Mouse (Mus musculus) adrenal gland, postnatal 36 days (tissue): ENCODE results near the gene Hunk. TPM values are rescaled to one million over a fixed set of nuclear protein-coding genes. Genes with fewer than 3 reads are reported as not detected.

Source experiments
- DNase-seq, 2 experiments: peaks; one replicate each; pipeline ENCODE4 v3.0.0; 2021; ENCODE audit warnings: mixed read lengths in 1 of 2
- total RNA-seq, 2 experiments: library from RNA; stranded (reverse); gene quantifications; 2 replicates each; pipeline ENCODE4 v1.2.3; 2021

Gene Hunk
- total RNA-seq, 2 experiments from 2014 or later = 4.3 to 10.5 TPM

DNA sequence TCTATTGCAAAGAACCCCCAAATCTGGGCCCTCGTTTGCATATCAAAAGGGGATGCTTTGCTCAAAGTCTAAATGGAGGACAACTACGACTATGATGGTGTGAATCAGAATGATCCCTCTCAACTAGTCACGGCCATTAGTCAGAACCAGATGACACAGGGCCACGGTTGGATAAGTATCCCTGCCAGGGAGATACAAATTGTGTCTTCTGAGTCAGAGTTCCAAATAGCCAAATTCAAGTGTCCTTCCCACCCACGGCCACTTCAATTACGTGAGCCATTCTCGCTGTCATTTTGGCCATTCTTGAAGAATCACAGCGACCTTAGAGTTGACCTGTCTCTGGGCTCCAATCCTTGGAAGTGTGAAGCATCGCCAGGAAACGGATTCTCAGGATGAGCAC, 119.4 kb downstream of the Hunk start:
- peak; percentile 34 to 49 for DNase-seq

- DNase-seq = no peak
Measured at GRCm38 (mm10) chr16:90505680-90506079, 119.9 kb downstream of the Hunk start.

GRCm38 (mm10) chr16:90511551-90512296, 125.9 kb downstream of the Hunk start:
- no peak for DNase-seq

DNA sequence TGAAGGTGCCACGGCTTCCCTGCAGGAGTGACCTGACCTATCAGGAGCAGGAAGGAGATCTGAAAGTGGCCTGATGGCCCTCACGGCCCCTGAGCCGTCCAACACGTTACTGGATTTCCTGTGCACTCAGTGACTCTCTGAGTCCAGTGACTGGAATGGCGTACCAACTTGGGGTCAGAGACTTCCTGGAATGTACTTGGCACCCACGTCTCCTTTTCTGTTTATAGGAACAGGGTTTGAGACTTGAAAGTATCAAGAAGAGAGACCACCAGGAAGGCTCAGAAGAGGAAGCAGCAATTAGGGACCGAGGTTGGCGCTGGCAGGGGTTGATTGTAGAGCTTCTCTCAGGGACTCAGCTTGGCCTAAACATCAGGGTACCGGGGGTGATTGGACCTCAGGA, 131.2 kb downstream of the Hunk start:
- no peak for DNase-seq

DNA sequence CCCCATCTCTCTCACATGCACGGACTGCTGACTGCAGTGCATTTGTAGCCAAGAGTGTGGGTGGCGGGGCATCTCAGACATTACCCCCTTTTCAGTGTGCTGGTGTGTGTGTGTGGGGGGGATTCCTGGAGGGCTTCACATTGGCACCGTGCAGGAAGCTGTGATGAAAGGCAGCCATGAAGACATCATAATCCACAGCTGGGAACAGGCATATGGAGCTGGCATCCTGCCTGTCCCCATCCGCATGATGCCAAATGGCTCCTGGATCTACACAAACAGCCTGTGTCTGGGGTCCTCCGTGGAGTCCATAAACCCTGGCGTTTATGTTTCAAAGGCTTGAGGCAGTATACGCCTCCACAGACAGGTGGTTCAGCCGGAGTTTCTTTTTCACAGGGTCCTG, 132.4 kb downstream of the Hunk start:
- no peak for DNase-seq

DNA sequence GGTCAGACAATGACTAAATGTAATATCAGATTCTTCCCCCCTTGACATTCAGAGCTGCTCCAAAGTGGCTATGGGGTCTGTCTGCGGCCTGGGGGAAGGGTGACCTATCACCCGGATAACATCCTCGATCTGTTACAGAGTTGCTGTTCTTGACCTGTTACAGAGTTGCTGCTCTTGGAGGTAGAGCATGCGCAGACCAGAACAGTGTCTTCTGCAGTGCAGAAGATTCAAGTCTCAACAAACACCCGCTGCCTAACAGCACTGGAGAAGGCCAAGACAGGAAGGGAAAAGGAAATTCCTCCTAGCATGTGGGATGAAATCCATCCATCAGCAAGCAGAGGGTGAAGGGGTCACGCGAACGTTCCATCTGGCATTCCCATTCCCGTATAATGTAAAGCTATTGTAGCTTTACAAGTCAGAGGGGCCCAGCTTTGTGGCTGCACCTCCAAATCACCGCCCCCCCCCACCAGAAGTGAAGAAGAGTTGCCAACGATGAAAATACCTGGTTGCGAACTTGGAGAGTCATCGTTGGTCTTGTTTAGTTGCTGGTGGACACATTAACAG, 133.0 kb downstream of the Hunk start:
- DNase-seq = no peak

DNA sequence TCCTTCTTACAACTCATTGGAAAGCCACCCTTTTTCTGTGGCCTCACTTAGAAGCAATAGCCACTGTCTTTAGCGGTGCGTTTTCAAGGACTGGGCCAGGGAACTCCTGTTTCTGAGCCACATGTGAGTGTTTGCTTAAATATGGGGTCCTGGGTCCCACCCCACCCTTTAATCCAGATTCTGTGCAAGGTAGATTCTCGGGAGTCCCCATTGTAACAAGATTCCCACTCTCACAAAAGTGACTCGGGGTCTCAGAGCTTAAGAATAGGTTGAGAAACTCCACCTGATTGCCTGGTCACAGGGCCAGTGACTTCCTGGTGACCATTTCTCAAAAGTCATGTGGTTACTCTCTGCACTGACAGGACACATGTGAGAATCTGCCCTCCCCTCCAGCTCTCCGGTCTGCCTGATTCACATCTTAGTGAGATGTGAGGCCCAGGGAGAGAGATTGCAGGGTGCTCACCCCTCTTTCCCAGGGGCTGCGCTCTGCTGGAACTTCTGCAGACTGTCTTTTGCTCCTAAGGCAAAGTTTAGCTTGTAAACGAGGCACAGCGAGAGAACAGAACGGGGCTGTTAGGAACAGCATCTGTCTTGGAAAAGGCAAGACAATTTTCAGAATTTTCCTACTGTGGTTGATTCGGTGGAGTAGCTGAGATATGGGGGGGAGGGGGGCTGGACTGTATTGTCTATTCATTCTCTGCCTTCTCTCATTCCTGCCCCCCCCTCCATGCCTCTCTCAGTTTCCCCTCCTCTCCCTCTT, 135.6 kb downstream of the Hunk start:
- no peak for DNase-seq

- no peak for DNase-seq
Measured at GRCm38 (mm10) chr16:90521951-90522255, 136.1 kb downstream of the Hunk start.

DNA sequence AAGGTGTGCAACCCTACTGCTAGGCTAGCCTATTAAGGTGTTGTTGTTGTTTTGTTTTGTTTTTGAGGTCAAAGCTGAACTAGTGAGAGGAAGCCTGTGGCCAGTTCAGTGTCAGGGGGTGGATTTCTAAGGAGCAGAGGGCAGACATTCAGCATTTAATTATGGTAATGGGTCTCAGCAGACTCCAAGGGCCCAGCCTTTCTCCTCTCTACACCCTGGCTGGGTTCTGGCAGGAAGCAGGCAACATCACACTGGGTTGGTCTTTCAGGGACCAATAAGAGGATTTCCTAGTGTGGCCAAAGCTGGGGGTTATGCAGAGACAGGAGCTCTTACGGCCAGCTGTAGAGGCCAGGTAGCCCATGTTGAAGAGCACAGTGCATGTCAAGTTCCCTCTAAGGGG, 136.8 kb downstream of the Hunk start:
- no peak for DNase-seq

DNA sequence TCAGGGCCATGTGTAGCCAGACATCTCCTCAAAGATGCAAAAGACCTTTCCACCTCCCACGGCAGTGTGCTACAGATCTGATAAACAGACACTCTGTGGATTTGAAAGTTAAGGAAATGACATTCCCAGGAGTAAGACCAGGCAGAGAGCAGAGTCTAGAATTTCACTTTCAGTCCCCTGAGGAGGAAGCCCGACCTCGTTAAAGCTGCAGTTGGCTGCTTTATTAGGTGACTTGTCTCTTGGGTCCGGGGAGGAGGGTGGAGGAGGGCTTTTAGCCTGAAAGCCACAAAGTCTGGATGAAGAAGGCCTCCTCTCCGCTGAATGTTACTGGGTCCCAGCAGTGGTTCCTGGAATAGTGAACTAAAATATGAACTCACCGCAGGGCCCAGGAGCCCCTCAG, 137.6 kb downstream of the Hunk start:
- DNase-seq = no peak

- no peak for DNase-seq
Measured at GRCm38 (mm10) chr16:90523894-90524293, 138.1 kb downstream of the Hunk start.

GRCm38 (mm10) chr16:90524393-90524792, 138.6 kb downstream of the Hunk start:
- no peak for DNase-seq

DNA sequence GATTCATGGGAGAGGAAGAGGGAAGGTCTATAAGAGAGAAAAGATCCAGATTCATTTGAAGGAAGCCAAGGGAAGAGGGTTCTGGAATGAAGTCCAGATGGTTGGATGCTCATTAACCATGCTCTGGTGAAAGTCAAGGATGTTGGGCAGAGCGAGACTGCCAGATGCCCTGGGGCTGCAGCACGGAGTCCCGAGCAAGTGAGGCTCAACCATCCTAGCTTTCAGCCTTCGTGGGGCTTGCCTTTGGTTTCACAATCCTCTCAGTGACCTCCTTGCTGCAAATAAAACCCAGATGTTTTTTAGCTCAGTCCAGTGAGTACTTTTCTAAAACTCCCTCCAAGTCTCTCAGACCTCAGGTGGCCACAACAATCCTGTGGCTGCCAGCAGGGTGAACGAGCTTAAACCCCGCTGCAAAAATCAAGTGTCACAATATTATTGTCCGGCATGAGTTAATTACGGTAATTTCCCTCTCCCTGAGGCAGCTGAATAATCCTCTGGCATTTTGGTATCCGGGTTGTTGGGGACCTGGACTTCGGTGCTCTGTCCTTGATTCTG, 147.4 kb downstream of the Hunk start:
- no peak for DNase-seq

DNA sequence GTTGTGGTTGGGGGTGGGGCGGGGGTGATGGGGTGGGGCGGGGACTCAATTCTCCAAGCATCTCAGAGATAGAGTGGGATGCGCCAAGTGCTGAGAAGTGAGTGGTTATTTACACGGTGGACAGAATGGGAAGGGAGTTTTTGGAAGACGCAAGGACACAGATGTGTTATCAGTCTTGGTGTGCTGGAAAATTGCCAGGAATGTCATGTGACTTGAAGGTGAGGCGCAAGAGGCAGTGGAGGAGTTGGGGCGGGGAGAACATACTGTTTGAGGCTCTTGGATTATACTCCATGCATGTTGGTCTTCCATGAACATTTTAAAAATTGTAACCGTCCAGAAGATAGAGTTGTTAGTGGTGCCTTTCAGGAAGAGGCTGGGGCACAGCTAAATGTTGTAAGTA, 148.8 kb downstream of the Hunk start:
- DNase-seq = peak; percentile 44 to 62

- DNase-seq = no peak
Measured at GRCm38 (mm10) chr16:90538926-90539325, 153.1 kb downstream of the Hunk start.

DNA sequence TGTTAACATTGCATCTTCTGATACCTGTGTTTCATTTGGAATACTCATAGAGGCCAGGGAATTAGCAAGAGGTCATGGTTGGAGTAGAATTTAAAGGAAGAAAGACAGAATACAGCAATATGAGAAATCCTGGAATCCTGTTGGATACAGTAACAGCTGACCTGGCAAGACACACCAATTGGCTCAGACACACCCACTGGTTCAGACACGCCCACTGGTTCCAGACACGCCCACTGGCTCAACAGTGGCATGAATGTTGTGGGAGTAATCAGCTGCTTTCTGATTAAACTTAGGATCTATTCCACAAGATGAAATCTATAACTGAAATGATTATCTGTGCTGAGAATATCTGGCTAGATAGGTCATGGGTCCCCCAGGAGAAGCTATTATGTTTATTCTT, 155.4 kb downstream of the Hunk start:
- DNase-seq = no peak

- no peak for DNase-seq
Measured at GRCm38 (mm10) chr16:90542383-90542782, 156.6 kb downstream of the Hunk start.

DNA sequence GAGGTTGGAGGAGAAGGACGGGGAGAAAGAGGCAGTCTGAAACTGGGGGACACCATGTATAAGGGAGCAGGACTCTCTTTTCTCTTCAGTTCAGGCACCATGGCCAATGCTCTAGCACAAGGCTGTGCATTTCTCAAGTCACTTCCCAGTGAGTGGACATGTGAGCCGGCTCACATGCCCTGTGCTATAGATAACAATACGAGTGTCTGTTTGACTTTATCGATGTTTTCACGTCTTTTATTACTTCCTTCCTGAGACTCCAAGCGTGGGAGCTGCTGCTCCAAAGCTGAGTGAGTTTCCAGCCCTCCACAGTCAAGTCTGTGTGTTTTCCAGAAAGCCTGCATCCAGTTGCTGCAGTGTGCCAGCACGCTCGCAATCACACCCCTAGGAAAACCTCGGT, 158.4 kb downstream of the Hunk start:
- DNase-seq = no peak

DNA sequence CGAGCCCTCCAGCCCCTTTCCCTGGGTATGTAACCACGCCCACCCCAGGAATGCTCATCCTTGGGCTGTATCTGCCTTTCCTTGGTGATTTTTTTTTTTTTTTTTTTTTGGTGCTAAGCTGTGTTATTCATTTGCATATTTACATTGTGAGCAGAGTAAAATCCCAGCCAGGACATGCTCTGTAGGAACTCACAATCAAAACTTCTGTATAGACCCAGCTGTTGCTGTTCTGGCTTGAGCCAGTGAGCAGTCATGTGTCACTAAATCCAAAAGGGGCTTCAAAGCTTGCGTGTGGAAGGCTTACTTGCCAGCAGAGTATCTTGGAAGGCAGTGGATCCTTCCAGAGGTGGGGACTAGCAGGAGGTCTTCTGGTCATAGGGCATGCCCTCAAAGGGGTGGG, 159.7 kb downstream of the Hunk start:
- no peak for DNase-seq

- DNase-seq = no peak
Measured at GRCm38 (mm10) chr16:90546591-90546990, 160.8 kb downstream of the Hunk start.

DNA sequence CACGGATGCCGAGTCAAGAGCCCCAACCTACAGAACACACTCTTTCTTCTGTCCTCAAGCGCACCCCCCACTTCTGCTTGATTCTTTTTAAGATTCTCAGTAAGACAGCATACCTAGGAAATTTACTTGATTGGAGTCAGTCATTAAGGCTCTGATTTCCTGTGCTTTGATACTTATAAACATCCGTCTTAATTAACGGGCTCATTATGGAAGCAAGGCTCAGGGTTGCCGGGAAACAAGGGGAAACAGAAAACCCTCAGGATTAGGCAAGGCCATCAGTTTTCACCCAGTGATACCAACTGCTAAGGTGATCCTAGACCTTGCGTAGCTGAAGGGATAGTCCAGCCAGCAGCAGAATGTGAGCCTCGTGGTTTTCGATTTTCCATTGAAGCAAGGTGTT, 162.2 kb downstream of the Hunk start:
- DNase-seq = no peak
